Mouse (Mus musculus) myocyte (in vitro differentiated cells): ENCODE measurements around the gene Celf2. TPM values are rescaled to one million over a fixed set of nuclear protein-coding genes. Genes with fewer than 3 reads are reported as not detected.

Experiments
- H3K27me3 ChIP-seq: one replicate; pipeline ENCODE4 v1.6.1; 2011; ENCODE audit not compliant: control insufficient read depth, insufficient read depth, insufficient read length
- H3K36me3 ChIP-seq: one replicate; pipeline ENCODE4 v1.6.1; 2011; ENCODE audit not compliant: control insufficient read depth, insufficient read depth
- H3K4me2 ChIP-seq: one replicate; pipeline ENCODE4 v1.6.1; 2011; ENCODE audit warnings: low read depth, control low read depth
- H3K4me3 ChIP-seq: one replicate; pipeline ENCODE4 v1.5.1; 2011; ENCODE audit warnings: mild to moderate bottlenecking, control low read depth, moderate library complexity
- H3K79me2 ChIP-seq: one replicate; pipeline ENCODE4 v1.6.1; 2011; ENCODE audit not compliant: control insufficient read depth, insufficient read depth
- H3ac ChIP-seq: one replicate; pipeline ENCODE4 v1.6.1; 2011; ENCODE audit not compliant: control insufficient read depth, insufficient read length
- CEBPB ChIP-seq: IDR thresholded peaks from 2 replicates; pipeline ENCODE4 v1.6.1; 2011; ENCODE audit warnings: mild to moderate bottlenecking, moderate library complexity; ENCODE audit not compliant: poor library complexity, insufficient read depth, severe bottlenecking
- E2F4 ChIP-seq: IDR thresholded peaks from one replicate; pipeline ENCODE4 v1.6.1; 2011; ENCODE audit warnings: mild to moderate bottlenecking, control low read depth, moderate library complexity; ENCODE audit not compliant: insufficient read depth
- MAX ChIP-seq: IDR thresholded peaks from one replicate; pipeline ENCODE4 v1.6.1; 2011; ENCODE audit warnings: low read depth, mild to moderate bottlenecking, control low read depth
- MYOD1 ChIP-seq, 3 experiments: IDR thresholded peaks; one replicate each; pipeline ENCODE4 v1.6.1; 2011; ENCODE audit warnings: control low read depth in 2 of 3, low read depth in 2 of 3, mild to moderate bottlenecking in 2 of 3, moderate library complexity in 1 of 3; ENCODE audit not compliant: insufficient read length in 2 of 3, control insufficient read depth in 1 of 3
- MYOG ChIP-seq, 3 experiments: IDR thresholded peaks; one replicate each; pipeline ENCODE4 v1.6.1; 2011; ENCODE audit warnings: control low read depth in 2 of 3, low read depth in 2 of 3, mild to moderate bottlenecking in 2 of 3; ENCODE audit not compliant: insufficient read length in 2 of 3, control insufficient read depth in 1 of 3, insufficient read depth in 1 of 3
- POLR2A ChIP-seq: IDR thresholded peaks from one replicate; pipeline ENCODE4 v1.6.1; 2011; ENCODE audit warnings: low read depth, mild to moderate bottlenecking, control low read depth, moderate library complexity; ENCODE audit not compliant: insufficient read length
- POLR2AphosphoS2 ChIP-seq: IDR thresholded peaks from one replicate; pipeline ENCODE4 v1.6.1; 2011; ENCODE audit warnings: low read depth, control low read depth; ENCODE audit not compliant: insufficient read length
- REST ChIP-seq: IDR thresholded peaks from one replicate; pipeline ENCODE4 v1.6.1; 2011; ENCODE audit warnings: mild to moderate bottlenecking, control low read depth, moderate library complexity; ENCODE audit not compliant: insufficient read depth, insufficient read length
- SRF ChIP-seq: IDR thresholded peaks from one replicate; pipeline ENCODE4 v1.6.1; 2011; ENCODE audit warnings: low read depth; ENCODE audit not compliant: control insufficient read depth, insufficient read length
- TCF12 ChIP-seq: IDR thresholded peaks from one replicate; pipeline ENCODE4 v1.6.1; 2011; ENCODE audit warnings: mild to moderate bottlenecking, control low read depth; ENCODE audit not compliant: poor library complexity, insufficient read depth, severe bottlenecking
- TCF3 ChIP-seq: IDR thresholded peaks from one replicate; pipeline ENCODE4 v1.6.1; 2011; ENCODE audit warnings: low read depth, control low read depth; ENCODE audit not compliant: insufficient read length
- USF1 ChIP-seq: IDR thresholded peaks from one replicate; pipeline ENCODE4 v1.6.1; 2011; ENCODE audit warnings: low read depth, mild to moderate bottlenecking, control low read depth, moderate library complexity
- polyA plus RNA-seq: library from polyadenylated mRNA; unstranded; fragments of >200 nt; fragmentation: generic; extraction: Trizol; gene quantifications from one replicate; pipeline ENCODE4 v1.2.1, GENCODE M21; 2012; ENCODE audit warnings: missing spikeins

Gene Celf2
- polyA plus RNA-seq, 1 experiment = 30.1 TPM

GRCm38 (mm10) chr2:7242139-7242538, 267.2 kb downstream of the Celf2 start:
- Histone ChIP-seq H3K36me3 (no peaks in the 10 kb centered on the region), H3ac (no peak overlapping the region), H3K27me3 (no peaks in the 10 kb centered on the region), H3K4me2 (no peak overlapping the region), H3K79me2 (no peaks in the 10 kb centered on the region), H3K4me3 (no peak overlapping the region)
- TF ChIP-seq MYOD1 (IDR thresholded peaks at IDR 0.05; ENCODE audit: control insufficient read depth in 1 of 3, insufficient read length in 2 of 3, low read depth in 2 of 3) (no peak), POLR2A (no peak), MAX (no peak), REST (no peak), CEBPB (no peak), TCF12 (no peak), POLR2AphosphoS2 (no peak), SRF (no peak), E2F4 (no peak), USF1 (no peak), MYOG (IDR thresholded peaks at IDR 0.05; ENCODE audit: control insufficient read depth in 1 of 3, insufficient read depth in 1 of 3, insufficient read length in 2 of 3, low read depth in 2 of 3) (no peak), TCF3 (no peak)

- TF ChIP-seq E2F4 (no peak), POLR2AphosphoS2 (no peak), TCF12 (no peak), SRF (no peak), POLR2A (no peak), MYOG (IDR thresholded peaks at IDR 0.05; ENCODE audit: control insufficient read depth in 1 of 3, insufficient read depth in 1 of 3, insufficient read length in 2 of 3, low read depth in 2 of 3) (no peak), TCF3 (no peak), MAX (no peak), USF1 (no peak), MYOD1 (IDR thresholded peaks at IDR 0.05; ENCODE audit: control insufficient read depth in 1 of 3, insufficient read length in 2 of 3, low read depth in 2 of 3) (no peak), CEBPB (no peak), REST (no peak)
- Histone ChIP-seq H3K4me2 (no peak overlapping the region), H3K79me2 (no peaks in the 10 kb centered on the region), H3K36me3 (no peaks in the 10 kb centered on the region), H3ac (no peak overlapping the region), H3K4me3 (no peak overlapping the region), H3K27me3 (no peaks in the 10 kb centered on the region)
Observed at GRCm38 (mm10) chr2:7241523-7241941, 267.8 kb downstream of the Celf2 start.

DNA sequence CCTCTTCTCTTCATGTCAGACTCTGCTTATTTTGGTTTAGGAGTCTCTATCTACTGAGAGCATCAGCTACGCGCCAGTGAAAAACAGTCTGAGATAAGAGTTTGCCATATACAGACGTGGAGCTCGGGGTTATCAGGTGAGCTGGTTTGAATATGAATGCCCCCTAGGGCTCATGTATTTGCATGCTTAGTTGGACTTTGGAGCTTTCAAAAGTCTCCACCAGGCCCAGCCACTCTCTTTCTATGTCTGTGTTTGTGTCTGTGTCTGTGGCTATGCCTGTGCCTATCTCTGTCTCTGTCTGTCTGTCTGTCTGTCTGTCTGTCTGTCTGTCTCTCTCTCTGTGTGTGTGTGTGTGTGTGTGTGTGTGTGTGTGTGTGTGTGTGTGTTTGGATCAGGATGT, 272.1 kb downstream of the Celf2 start:
- H3ac ChIP-seq = no peak overlapping the region
- H3K4me3 ChIP-seq = no peak overlapping the region
- H3K79me2 ChIP-seq = no peaks in the 10 kb centered on the region
- no peak overlapping the region for H3K4me2 ChIP-seq
- no peaks in the 10 kb centered on the region for H3K27me3 ChIP-seq
- H3K36me3 ChIP-seq = no peaks in the 10 kb centered on the region
- TF ChIP-seq SRF = no peak
- TF ChIP-seq MYOG (IDR thresholded peaks at IDR 0.05; ENCODE audit: control insufficient read depth in 1 of 3, insufficient read depth in 1 of 3, insufficient read length in 2 of 3, low read depth in 2 of 3) = no peak
- no peak for TF ChIP-seq TCF12
- TF ChIP-seq CEBPB = no peak
- no peak for TF ChIP-seq REST
- TF ChIP-seq POLR2A = no peak
- TF ChIP-seq USF1 = no peak
- no peak for TF ChIP-seq MAX
- no peak for TF ChIP-seq TCF3
- TF ChIP-seq MYOD1 (IDR thresholded peaks at IDR 0.05; ENCODE audit: control insufficient read depth in 1 of 3, insufficient read length in 2 of 3, low read depth in 2 of 3) = no peak
- TF ChIP-seq POLR2AphosphoS2 = no peak
- no peak for TF ChIP-seq E2F4

- H3K79me2 ChIP-seq = no peaks in the 10 kb centered on the region
- no peak overlapping the region for H3K4me3 ChIP-seq
- no peak overlapping the region for H3ac ChIP-seq
- H3K27me3 ChIP-seq = no peaks in the 10 kb centered on the region
- H3K4me2 ChIP-seq = no peak overlapping the region
- H3K36me3 ChIP-seq = no peaks in the 10 kb centered on the region
- TF ChIP-seq POLR2AphosphoS2 (no peak), SRF (no peak), E2F4 (no peak), CEBPB (no peak), TCF3 (no peak), MYOG (IDR thresholded peaks at IDR 0.05; ENCODE audit: control insufficient read depth in 1 of 3, insufficient read depth in 1 of 3, insufficient read length in 2 of 3, low read depth in 2 of 3) (no peak), TCF12 (no peak), MAX (no peak), USF1 (no peak), MYOD1 (IDR thresholded peaks at IDR 0.05; ENCODE audit: control insufficient read depth in 1 of 3, insufficient read length in 2 of 3, low read depth in 2 of 3) (no peak), POLR2A (no peak), REST (no peak)
Observed at GRCm38 (mm10) chr2:7236452-7236851, 272.9 kb downstream of the Celf2 start.
